Mouse (Mus musculus): ENCODE results near the gene Myf5. TPM values are rescaled to one million over a fixed set of nuclear protein-coding genes. Genes with fewer than 3 reads are reported as not detected.

The Myf5 gene
- total RNA-seq, 2 experiments from 2014 or later = 1.1 to 2.6 TPM

DNA sequence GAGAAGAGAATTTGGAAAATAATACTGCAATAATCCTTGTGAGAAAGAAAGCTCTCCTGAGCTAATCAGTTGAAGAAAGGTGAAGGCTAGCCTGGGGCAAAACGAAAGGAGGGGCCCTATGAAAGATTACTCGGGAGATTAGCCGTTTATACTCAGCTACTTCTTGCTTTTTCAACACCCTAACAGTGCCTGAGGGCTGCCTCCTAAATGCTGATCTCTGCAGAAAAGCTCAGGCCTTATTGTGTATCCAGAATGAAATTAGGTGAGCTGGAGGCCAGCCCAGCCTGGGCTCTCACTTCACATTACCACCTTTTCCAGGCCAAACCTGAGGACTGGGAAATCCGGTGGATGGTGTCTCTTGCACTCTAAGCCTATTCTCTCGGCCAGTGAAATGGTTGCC is 49.0 kb downstream of the Myf5 start:
- DNase-seq (ENCODE audit: low spot score) = no peak

Small RNA genes lying within 50 kb of the gene (microRNA-seq; reads per million reads assigned to microRNA genes)
- gene Gm44403 = not detected

Other genes starting within 250 kb of the Myf5 start
- 1 to 10 TPM; 1.1 to 1.4 TPM for gene Lin7a, start 214.4 kb downstream of the Myf5 start, total RNA-seq (2021)
- gene Myf6, start 8.6 kb upstream of the Myf5 start, total RNA-seq (2021) = 100 to 1,000 TPM in 1 of 2 experiments, 10 to 100 TPM in 1; 96.5 to 154 TPM
- under 1 TPM; 0.17 to 0.21 TPM for gene Ptprq, start 233.9 kb upstream of the Myf5 start, total RNA-seq (2021)